Mouse (Mus musculus): ENCODE results near the gene Iqch. TPM values are rescaled to one million over a fixed set of nuclear protein-coding genes. Genes with fewer than 3 reads are reported as not detected.

Iqch gene
- polyA plus RNA-seq, 1 experiment = not detected

- Histone ChIP-seq H3K4me1 (ENCODE audit: control insufficient read depth, insufficient read depth, low read length) (no peaks in the 10 kb centered on the region), H3K27ac (ENCODE audit: insufficient read depth, low read length) (no peak overlapping the region), H3K4me3 (ENCODE audit: insufficient read depth, low read length) (no peak overlapping the region)
- TF ChIP-seq POLR2A (IDR thresholded peaks at IDR 0.05; ENCODE audit: low read depth, low read length) (no peak), CTCF (IDR thresholded peaks at IDR 0.05; ENCODE audit: borderline replicate concordance, insufficient read depth, low read length) (no peak)
Observed at GRCm38 (mm10) chr9:63596660-63597059, 5.6 kb downstream of the Iqch start.

- no peaks in the 10 kb centered on the region for H3K4me1 ChIP-seq (ENCODE audit: control insufficient read depth, insufficient read depth, low read length)
- TF ChIP-seq POLR2A (IDR thresholded peaks at IDR 0.05; ENCODE audit: low read depth, low read length) (no peak), CTCF (IDR thresholded peaks at IDR 0.05; ENCODE audit: borderline replicate concordance, insufficient read depth, low read length) (no peak)
- H3K27ac ChIP-seq (ENCODE audit: insufficient read depth, low read length) = no peak overlapping the region
- no peak overlapping the region for H3K4me3 ChIP-seq (ENCODE audit: insufficient read depth, low read length)
Observed at GRCm38 (mm10) chr9:63595652-63596051, 6.6 kb downstream of the Iqch start.

GRCm38 (mm10) chr9:63595032-63595431 lies 7.3 kb downstream of the Iqch start:
- TF ChIP-seq CTCF (IDR thresholded peaks at IDR 0.05; ENCODE audit: borderline replicate concordance, insufficient read depth, low read length) = no peak
- Histone ChIP-seq H3K4me3 (ENCODE audit: insufficient read depth, low read length) (no peak overlapping the region), H3K27ac (ENCODE audit: insufficient read depth, low read length) (no peak overlapping the region), H3K4me1 (ENCODE audit: control insufficient read depth, insufficient read depth, low read length) (no peaks in the 10 kb centered on the region)

- TF ChIP-seq CTCF (IDR thresholded peaks at IDR 0.05; ENCODE audit: borderline replicate concordance, insufficient read depth, low read length) (no peak), POLR2A (IDR thresholded peaks at IDR 0.05; ENCODE audit: low read depth, low read length) (no peak)
- H3K27ac ChIP-seq (ENCODE audit: insufficient read depth, low read length) = no peak overlapping the region
- no peaks in the 10 kb centered on the region for H3K4me1 ChIP-seq (ENCODE audit: control insufficient read depth, insufficient read depth, low read length)
Observed at GRCm38 (mm10) chr9:63591661-63592256, 10.5 kb downstream of the Iqch start.

GRCm38 (mm10) chr9:63590592-63590991 lies 11.7 kb downstream of the Iqch start:
- no peaks in the 10 kb centered on the region for H3K4me1 ChIP-seq (ENCODE audit: control insufficient read depth, insufficient read depth, low read length)
- no peak overlapping the region for H3K27ac ChIP-seq (ENCODE audit: insufficient read depth, low read length)
- no peak overlapping the region for H3K4me3 ChIP-seq (ENCODE audit: insufficient read depth, low read length)
- TF ChIP-seq CTCF (IDR thresholded peaks at IDR 0.05; ENCODE audit: borderline replicate concordance, insufficient read depth, low read length) = no peak
- TF ChIP-seq POLR2A (IDR thresholded peaks at IDR 0.05; ENCODE audit: low read depth, low read length) = no peak

More at GRCm38 (mm10) chr9:63591661-63592256, 10.5 kb downstream of the Iqch start:
- H3K4me3 ChIP-seq (ENCODE audit: insufficient read depth, low read length) = no peak overlapping the region

DNA sequence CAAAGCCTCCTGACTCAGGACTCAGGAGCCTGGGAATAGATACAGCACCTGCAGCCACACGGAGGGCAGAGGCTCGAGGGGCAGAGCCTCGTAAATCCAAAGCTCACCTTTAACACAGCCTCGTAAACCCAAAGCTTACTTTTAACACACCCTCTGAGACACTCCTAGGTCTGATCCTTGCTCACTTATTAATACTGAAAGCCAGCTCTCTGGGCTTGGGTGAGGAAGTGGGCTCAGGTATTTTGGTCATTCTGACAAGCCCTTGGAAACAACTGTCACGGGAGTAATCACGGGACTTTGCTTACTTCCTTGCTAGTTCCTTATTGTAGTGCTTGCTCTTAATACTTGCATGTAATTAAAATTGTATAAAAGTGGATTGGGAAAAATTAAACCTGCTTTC lies 13.1 kb downstream of the Iqch start:
- Histone ChIP-seq H3K4me1 (ENCODE audit: control insufficient read depth, insufficient read depth, low read length) (no peaks in the 10 kb centered on the region), H3K27ac (ENCODE audit: insufficient read depth, low read length) (no peak overlapping the region), H3K4me3 (ENCODE audit: insufficient read depth, low read length) (no peak overlapping the region)
- no peak for TF ChIP-seq POLR2A (IDR thresholded peaks at IDR 0.05; ENCODE audit: low read depth, low read length)

DNA sequence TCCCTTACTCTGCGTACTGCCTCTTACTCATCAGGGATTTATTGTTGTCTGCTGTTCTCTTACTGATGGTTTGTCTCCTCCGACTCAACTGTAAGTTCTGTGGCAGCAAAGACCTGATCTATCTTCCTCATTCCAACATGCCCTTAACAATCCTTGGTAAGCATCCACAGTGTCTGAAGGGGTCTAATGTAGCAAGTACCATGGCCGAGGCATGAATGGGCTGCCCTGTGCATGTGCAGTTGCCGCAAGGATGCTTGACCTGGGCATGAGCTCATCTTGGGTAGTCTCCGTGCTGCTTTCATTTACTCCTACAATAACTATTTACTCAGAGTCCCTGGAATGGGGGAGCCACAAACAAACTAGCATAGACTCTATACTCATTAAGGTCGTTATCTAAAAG lies 17.0 kb downstream of the Iqch start:
- Histone ChIP-seq H3K4me1 (ENCODE audit: control insufficient read depth, insufficient read depth, low read length) (peaks cover 6% of the 10 kb centered on the region), H3K4me3 (ENCODE audit: insufficient read depth, low read length) (no peak overlapping the region), H3K27ac (ENCODE audit: insufficient read depth, low read length) (no peak overlapping the region)
- TF ChIP-seq POLR2A (IDR thresholded peaks at IDR 0.05; ENCODE audit: low read depth, low read length) (no peak), CTCF (IDR thresholded peaks at IDR 0.05; ENCODE audit: borderline replicate concordance, insufficient read depth, low read length) (no peak)

- no peak for TF ChIP-seq CTCF (IDR thresholded peaks at IDR 0.05; ENCODE audit: borderline replicate concordance, insufficient read depth, low read length)
- TF ChIP-seq POLR2A (IDR thresholded peaks at IDR 0.05; ENCODE audit: low read depth, low read length) = no peak
- Histone ChIP-seq H3K27ac (ENCODE audit: insufficient read depth, low read length) (no peak overlapping the region), H3K4me3 (ENCODE audit: insufficient read depth, low read length) (no peak overlapping the region), H3K4me1 (ENCODE audit: control insufficient read depth, insufficient read depth, low read length) (peaks cover 7% of the 10 kb centered on the region)
Observed at GRCm38 (mm10) chr9:63581778-63582177, 20.5 kb downstream of the Iqch start.

- TF ChIP-seq CTCF (IDR thresholded peaks at IDR 0.05; ENCODE audit: borderline replicate concordance, insufficient read depth, low read length) = no peak
- TF ChIP-seq POLR2A (IDR thresholded peaks at IDR 0.05; ENCODE audit: low read depth, low read length) = no peak
- no peak overlapping the region for H3K4me3 ChIP-seq (ENCODE audit: insufficient read depth, low read length)
- peaks cover 7% of the 10 kb centered on the region for H3K4me1 ChIP-seq (ENCODE audit: control insufficient read depth, insufficient read depth, low read length)
- H3K27ac ChIP-seq (ENCODE audit: insufficient read depth, low read length) = peak overlapping the region; percentile 62
Observed at GRCm38 (mm10) chr9:63580046-63580445, 22.2 kb downstream of the Iqch start.

DNA sequence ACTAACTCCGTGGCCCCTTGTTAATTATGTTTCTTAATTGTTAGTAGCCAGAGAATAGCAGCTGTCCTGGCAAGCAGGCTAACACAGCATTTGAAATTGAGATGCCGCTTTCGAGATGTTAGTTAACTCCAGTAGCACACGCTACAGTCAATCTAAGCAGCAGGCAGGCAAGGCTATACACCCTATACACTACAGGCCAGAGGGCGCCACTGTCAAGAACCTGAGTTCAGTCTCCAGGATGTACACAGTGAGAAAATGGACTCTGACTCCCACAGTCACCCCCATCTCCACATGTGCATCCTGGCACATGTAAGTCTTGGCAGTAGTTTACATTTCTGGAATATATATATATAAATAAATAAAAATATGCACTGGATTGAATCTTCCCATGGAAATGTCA lies 22.6 kb downstream of the Iqch start:
- Histone ChIP-seq H3K4me1 (ENCODE audit: control insufficient read depth, insufficient read depth, low read length) (peaks cover 7% of the 10 kb centered on the region), H3K4me3 (ENCODE audit: insufficient read depth, low read length) (no peak overlapping the region), H3K27ac (ENCODE audit: insufficient read depth, low read length) (no peak overlapping the region)
- TF ChIP-seq CTCF (IDR thresholded peaks at IDR 0.05; ENCODE audit: borderline replicate concordance, insufficient read depth, low read length) (peak; percentile 3; the same call in 1 of the 2 replicates), POLR2A (IDR thresholded peaks at IDR 0.05; ENCODE audit: low read depth, low read length) (no peak)

DNA sequence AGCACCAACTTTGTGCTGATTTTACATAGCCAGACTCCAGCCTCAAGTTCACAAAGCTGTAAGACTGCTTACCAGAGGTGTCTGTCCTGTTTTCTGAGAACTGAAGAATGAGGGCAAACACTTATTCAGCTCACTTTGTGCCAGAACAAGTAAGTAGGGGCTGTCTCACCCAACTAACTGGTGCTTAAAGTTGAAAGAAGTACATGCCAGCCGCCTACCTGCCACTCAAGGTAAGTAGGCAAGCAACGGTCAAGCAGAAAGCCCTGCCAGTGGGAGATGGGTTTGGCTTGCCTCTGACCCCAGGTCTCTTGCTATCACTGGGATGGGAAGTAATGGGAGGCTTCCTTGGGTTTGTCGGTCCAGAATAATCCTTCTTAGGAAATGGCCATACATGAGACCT lies 24.8 kb downstream of the Iqch start:
- TF ChIP-seq POLR2A (IDR thresholded peaks at IDR 0.05; ENCODE audit: low read depth, low read length) (no peak), CTCF (IDR thresholded peaks at IDR 0.05; ENCODE audit: borderline replicate concordance, insufficient read depth, low read length) (no peak)
- H3K4me3 ChIP-seq (ENCODE audit: insufficient read depth, low read length) = no peak overlapping the region
- H3K4me1 ChIP-seq (ENCODE audit: control insufficient read depth, insufficient read depth, low read length) = peaks cover 7% of the 10 kb centered on the region
- no peak overlapping the region for H3K27ac ChIP-seq (ENCODE audit: insufficient read depth, low read length)
